Mouse (Mus musculus) lung, postnatal 14 days (tissue): ENCODE data around the gene 5031410I06Rik.
"Not testable (repeated sequence)": the region's sequence is repeated elsewhere in the genome, so short reads cannot be mapped to it uniquely, and the experiment has no call there.

Source experiments
- DNase-seq: peaks from one replicate; pipeline ENCODE4 v3.0.0; 2021

The 5031410I06Rik gene

DNA sequence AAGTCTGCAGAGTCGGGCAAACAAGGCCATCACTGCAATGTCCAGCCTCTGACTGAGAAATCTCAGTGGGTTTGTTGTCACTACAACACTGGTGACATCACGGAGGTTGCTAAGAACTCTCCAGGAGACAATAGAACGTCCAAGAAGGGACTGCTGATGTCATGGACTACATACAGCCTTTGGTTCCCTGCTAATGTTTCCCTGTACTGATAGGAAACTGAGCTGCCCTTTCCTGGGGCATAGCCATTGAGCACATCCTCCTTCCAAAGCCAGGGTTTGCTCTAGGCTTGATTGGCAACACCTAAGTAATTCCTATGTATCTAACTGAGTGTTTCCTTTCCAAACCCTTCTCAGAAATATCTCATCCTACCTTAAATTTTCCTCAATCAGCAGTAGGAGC, at the start of gene 5031410I06Rik:
5031410I06Rik (minus strand) TSS at position 101 of the 400 bp plus-strand sequence.
- not testable (repeated sequence) for DNase-seq

- no peak for DNase-seq
These were observed 37.7 kb upstream of the 5031410I06Rik start for GRCm38 (mm10) chr5:26142891-26143290.

DNA sequence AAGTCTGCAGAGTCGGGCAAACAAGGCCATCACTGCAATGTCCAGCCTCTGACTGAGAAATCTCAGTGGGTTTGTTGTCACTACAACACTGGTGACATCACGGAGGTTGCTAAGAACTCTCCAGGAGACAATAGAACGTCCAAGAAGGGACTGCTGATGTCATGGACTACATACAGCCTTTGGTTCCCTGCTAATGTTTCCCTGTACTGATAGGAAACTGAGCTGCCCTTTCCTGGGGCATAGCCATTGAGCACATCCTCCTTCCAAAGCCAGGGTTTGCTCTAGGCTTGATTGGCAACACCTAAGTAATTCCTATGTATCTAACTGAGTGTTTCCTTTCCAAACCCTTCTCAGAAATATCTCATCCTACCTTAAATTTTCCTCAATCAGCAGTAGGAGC, 16.2 kb upstream of the 5031410I06Rik start, which contains the start of gene Gm10220:
Gm10220 (minus strand) TSS at position 101 of the 400 bp plus-strand sequence.
- DNase-seq = not testable (repeated sequence)

DNA sequence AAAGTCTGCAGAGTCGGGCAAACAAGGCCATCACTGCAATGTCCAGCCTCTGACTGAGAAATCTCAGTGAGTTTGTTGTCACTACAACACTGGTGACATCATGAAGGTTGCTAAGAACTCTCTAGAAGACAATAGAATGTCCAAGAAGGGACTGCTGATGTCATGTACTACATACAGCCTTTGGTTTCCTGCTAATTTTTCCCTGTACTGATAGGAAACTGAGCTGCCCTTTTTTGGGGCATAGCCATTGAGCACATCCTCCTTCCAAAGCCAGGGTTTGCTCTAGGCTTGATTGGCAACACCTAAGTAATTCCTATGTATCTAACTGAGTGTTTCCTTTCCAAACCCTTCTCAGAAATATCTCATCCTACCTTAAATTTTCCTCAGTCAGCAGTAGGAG, 16.0 kb downstream of the 5031410I06Rik start, which contains the start of gene Gm10471:
Gm10471 (minus strand) TSS at position 101 of the 400 bp plus-strand sequence.
- not testable (repeated sequence) for DNase-seq

DNA sequence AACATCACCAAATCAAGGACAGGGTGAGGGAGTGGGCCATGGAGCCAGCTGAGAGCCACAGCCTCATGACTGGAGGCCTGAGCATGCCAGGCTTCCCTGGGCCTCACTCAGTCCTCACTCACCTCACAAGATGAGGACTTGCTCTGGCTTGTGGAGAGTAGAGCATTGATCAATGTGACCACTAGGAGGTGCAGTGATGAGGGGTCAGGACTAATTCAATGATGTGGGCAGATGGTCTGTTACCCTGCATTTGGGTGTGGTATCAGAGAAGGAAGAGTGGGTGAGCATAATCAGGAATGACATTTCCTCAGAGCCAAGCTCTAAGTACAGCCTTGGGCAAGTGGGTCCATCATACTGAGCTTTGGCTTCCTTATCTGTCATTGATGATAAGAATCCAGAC, 26.1 kb downstream of the 5031410I06Rik start:
- not testable (repeated sequence) for DNase-seq

- no peak for DNase-seq
These were observed 34.4 kb downstream of the 5031410I06Rik start for GRCm38 (mm10) chr5:26070716-26071115.

DNA sequence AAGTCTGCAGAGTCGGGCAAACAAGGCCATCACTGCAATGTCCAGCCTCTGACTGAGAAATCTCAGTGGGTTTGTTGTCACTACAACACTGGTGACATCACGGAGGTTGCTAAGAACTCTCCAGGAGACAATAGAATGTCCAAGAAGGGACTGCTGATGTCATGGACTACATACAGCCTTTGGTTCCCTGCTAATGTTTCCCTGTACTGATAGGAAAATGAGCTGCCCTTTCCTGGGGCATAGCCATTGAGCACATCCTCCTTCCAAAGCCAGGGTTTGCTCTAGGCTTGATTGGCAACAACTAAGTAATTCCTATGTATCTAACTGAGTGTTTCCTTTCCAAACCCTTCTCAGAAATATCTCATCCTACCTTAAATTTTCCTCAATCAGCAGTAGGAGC, 46.7 kb downstream of the 5031410I06Rik start, which contains the start of gene Gm7347:
Gm7347 (minus strand) TSS at position 101 of the 400 bp plus-strand sequence.
- DNase-seq = not testable (repeated sequence)
